Mouse (Mus musculus) heart, adult 9 months (tissue): ENCODE measurements around the gene Ifna13.

Experiments used
- DNase-seq, 2 experiments: peaks; one replicate each; pipeline ENCODE4 v3.0.0; 2022; ENCODE audit warnings: low spot score in 2 of 2

The Ifna13 gene

DNA sequence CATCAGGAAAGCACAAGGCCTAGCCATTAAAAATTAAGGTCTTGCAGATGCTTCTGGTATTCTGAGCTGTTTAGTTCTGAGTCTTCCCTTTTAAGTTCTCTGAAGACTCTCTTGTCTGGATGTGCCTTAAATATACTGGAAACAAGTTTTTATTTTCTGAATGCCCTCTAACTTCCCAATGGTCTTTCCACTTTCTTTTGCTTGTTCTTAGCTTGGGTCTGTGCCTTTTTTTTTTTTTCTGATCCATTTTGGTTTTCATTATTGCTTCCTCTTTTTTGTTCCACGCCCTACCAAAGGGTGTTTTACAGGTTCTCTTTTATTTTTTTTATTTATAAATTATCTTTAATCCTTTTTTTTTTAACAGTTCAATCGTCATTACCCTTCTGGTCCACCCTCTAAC is at the start of gene Ifna13:
Gene Ifna13 (minus strand): TSS at position 101 of the 400 bp plus-strand sequence.
- DNase-seq: no peak

DNA sequence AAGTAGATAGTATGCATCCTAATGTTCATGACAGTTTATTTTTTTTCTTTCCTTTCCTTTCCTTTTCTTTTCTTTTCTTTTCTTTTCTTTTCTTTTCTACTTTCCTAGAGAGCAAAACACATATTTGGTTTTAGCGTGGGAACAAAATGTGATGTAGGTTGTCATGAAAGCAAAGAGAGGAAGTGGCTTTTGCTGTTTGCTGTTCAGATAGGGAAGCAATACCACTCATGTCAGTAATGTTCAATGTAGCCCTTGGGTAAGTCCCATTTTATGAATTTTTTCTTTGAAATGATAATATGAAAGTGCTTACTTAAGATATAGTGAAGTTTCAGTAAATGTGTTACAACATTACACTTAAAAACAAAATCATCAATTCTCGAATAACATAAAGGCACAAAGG is 49.1 kb upstream of the Ifna13 start:
- no peak for DNase-seq

DNA sequence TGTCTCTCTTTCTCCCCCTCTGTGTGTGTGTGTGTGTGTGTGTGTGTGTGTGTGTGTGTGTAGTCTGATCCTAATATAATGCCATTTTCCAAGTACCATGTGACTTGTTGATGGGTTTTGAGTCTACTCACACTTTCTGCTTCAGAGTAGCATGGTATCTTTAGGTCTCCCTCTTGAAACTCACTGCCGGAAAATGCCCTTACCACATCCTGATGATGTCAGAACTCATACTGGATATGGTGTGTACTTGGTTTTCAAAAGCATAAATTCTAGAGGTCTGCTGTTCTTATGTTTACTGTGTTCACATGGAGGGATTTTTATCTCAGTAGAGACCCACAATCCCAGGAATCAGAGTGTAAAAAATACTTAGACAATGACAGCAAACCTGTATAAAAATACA is 48.3 kb upstream of the Ifna13 start:
- no peak for DNase-seq

DNA sequence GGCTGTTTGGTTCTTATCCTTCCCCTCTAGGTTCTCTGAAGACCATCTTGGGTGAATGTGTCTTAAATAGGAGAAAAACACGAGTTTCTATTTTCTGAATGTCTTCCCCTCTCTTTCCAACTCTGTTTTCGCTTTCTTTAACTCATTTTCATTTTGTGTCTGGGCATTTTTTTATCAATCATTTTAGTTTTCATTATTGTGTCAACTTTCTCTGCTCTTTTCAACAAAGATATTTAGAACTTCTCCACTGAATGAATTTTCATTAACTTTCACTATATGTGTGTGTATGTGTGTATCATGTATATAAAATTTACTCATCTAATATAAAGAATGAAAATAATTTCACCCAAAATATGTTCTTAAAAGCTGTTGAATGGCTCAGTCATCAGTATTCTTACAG is 47.0 kb upstream of the Ifna13 start, which contains the start of gene Ifnab:
Gene Ifnab (minus strand): TSS at position 101 of the 400 bp plus-strand sequence.
- DNase-seq: no peak

DNA sequence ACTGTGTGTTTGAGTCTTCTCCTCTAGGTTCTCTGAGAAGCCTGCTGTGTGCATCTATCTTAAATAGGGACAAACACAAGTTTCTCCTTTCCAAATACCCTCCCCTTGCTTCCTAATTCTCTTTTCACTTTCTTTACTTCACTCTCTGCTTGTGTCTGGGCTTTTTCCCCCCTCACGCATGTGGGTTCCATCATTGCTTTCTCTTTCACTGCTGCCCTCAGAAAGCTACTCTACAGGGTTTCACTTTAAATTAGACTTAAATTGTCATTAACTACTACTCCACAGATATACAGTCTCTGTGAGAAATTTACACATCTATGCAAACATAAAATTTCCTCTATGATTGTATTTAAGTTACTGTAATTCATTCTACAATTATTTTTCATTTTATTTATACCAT is 39.6 kb upstream of the Ifna13 start, which contains the start of gene Ifna2:
Gene Ifna2 (minus strand): TSS at position 101 of the 400 bp plus-strand sequence.
- no peak for DNase-seq

DNA sequence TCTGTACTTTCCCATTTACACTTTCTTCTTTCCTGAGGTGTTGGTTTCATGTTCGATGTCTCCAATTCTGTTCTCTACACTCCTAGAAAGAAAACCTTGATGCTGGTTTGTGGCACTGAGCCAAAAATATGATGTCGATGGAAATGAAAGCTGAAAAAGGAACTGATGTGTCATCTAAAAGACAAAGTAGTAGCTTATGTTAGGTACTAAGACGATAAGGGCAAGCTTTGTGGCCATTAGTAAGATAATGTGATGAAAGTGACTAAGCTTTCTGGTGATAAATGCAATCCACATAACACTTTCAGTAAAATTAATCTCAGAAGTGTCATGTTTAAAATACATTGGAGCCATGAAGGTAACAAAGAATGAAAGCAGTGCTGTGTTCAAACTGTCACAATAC is 37.1 kb upstream of the Ifna13 start:
- no peak for DNase-seq

DNA sequence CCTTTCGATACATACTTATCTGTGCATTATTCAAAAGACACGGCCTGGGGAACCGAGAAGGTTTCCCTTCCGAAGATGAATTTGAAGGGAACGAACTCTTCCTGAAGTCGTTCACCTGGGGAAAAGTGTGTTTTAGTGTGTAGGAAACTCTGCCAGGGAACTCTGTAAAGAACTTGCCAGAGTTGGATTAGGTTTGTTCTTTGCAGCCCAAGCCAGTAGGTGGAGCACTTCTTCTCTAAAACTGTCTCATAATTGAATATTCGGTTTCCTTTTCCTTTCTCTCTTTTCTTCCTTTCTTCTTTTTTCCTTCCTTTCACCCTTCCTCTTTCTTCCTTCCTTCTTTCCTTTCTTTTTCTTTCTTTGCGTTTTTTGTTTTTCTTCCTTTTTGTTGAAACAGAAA is 36.1 kb upstream of the Ifna13 start:
- DNase-seq: no peak

DNA sequence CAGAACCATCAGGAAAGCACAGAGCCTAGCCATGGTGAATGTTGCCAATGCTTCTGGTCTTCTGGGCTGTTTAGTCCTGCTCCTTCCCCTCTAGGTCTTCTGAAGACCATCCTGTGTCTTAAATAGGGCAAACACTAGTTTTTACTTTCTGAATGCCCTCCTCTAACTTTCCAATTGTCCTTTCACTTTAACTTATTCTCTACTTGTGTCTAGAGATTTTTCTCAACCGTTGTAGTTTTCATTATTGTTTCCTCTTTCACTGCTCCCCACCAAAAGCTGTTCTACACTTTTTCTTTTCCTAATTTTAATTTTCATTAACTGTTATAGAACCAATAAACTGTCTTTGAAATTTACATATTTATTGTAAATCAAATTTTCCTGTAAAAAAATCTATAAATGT is 32.6 kb upstream of the Ifna13 start, which contains the start of gene Ifna16:
Gene Ifna16 (minus strand): TSS at position 101 of the 400 bp plus-strand sequence.
- DNase-seq: no peak

DNA sequence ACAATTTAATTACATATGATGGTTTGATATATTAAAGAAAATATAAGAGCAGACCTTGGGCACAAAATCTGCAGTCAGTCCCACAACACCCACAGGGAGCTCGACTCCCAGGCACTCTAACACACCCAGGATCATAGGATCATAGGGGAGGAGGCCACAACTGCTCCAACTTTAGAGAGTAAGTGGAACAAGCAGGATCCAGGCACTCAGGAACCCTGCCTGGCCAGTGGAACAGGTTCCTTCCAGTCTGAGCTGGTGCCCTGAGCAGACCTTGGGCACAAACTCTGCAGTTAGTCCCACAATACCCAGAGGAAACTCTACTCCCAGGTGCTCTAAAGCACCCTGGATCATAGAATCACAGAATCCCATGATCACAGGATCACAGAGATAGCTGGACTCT is 11.2 kb upstream of the Ifna13 start:
- DNase-seq: no peak

DNA sequence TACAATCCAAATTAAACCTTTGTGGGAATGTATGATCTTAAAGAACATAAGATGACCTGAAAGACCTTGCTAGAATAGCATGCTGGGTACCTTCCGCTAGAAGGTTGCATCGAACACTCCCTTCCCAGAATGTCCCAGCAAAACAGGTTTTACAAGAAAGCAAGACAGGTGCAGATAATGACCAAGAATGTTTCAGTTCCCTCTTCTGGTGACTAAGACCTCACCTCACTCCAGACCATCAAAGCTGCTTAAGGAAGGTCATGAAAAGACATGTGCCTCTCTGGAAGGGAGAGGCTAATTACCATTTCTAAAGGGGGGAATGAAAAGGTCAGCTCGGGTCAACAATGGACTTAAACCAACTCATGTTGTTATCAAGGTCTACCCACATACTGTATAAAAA is 9.4 kb upstream of the Ifna13 start:
- no peak for DNase-seq

DNA sequence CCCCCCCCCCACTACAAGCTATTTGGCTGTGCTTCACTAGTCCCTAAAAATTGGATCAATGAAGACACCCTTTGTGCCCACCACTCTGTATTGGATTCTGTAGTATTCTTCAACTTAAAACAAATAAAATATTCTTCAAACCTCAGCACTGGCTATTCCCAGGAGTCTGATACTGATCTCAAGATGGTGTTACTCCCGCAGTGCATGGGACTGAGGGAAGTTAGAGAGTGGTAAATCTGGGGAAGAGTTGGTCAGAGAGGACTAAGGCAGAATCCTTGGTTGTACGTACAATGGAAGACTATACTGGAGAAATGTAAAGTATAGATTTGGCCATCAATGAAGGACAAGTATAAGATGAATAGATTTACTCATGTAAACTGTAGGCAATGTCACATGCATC is 1.7 kb downstream of the Ifna13 start:
- no peak for DNase-seq

DNA sequence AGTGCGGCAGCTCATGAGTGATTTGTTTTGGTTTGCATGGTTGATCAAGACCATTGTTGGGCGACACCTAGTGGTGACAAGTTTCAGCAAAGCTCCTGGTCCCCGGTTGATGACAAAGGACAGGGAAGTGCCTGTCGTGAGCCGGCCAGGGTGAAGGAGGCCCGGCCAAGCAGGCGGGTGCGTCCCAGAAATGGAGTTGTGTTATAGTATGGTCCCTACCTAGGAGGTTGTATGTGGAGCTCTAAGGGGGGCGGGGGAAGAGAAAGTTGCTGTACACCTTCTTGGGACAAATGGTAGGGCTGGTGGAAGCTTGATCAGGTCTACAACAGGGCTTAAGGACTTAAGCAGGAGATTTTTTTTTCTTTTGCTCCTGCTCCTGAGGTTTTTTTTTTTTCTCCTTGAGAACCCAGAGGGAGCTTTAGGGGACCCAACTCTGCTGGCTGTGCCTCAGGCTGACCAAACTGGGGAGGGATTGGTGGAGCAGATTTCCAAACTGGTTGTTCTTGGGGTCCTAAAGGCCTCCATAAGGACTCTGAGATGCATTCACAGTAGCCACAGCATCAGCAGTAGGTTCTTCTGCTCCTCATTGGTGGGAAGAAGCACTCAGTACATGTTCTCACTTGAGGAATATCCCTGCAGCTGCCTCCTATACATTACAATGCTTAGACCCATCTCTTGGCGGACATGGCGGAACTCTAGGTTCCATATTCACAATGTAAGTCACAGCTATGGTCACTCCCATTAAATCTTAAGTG is 3.0 kb downstream of the Ifna13 start:
- DNase-seq: peak; percentile 72 to 89

DNA sequence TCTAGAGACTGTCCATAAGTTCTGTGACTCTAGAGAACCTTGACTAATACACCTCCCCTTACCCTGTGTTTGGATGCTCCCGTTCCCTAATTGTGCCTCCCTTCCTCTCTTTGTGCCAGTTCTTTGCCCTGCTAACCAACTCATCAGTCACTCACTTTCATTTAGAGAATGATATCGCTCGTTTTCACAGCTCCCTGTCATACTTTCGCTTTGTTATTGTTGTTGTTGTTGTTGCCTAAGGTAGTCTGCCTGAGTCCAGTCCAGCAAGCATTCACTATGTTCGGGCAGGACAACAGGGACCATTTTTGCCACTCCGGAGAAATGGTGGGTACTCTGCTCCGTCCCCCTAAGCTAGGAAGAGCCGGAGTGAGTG is 3.6 kb downstream of the Ifna13 start:
- DNase-seq: no peak

DNA sequence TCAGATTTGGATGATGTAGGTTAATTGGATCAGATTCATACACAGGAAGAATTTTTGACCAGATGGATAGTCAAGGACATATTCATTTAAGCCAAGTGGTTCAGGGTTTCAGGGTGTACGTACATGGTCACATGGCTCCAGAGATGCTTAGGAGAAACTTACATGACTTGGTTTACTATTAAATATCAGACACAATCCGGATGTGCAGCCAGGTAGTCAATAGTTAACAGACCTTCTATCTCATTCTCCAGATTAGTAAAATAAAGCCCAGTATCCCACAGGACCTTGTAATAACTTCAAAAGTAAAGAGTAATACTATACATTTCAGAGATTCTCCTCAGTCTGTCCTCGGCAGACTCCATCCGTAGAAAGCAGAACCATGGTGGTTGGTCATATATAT is 9.9 kb downstream of the Ifna13 start, which contains the start of gene C87499:
Gene C87499 (minus strand): TSS at position 101 of the 400 bp plus-strand sequence.
- no peak for DNase-seq

DNA sequence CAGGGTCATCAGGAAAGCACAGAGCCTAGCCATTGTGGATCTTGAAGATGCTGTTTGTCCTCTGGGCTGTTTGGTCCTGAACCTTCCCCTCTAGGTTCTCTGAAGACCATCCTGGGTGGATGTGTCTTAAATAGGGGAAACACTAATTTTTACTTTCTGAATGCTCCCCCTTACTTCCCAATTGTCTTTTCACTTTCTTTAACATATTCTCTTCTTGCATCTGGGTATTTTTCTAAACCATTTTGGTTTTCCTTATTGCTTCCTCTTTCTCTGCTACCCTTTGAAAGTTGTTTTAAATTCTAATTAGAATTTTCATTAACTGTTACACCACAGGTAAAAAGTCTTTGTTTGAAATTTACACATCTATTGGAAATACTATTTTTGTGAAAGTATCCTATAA is 41.0 kb downstream of the Ifna13 start, which contains the start of gene Ifna12:
Gene Ifna12 (minus strand): TSS at position 101 of the 400 bp plus-strand sequence.
- no peak for DNase-seq
